Mouse (Mus musculus): ENCODE measurements at regions not wholly inside any gene's neighbourhood (a gene's known extent, or its start where the extent isn't known, plus 50 kb on each side); places are given as distances from the start of the nearest gene placed in this dataset.

DNA sequence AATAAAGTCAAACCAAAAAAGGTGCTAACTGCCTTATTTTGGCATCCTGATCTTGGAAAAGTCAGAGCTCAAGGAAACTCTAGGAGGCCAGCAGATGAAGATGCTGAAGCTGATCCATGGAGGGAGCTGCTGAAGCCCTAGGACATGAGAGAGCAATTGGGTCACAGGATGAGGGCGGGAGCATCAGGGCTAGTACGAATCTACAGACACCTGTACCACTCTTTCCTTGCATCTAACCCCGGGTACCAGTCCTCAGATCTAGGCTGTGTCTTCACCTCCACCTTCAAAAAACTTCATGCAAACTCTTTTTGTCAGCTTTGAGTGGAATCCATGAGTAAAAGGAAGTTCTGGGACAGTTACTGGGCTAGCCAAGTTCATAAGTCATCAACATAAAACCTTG, 63.1 kb upstream of the Satb1 start:
- Histone ChIP-seq H3K9me3 (replicated peaks; ENCODE audit: insufficient read depth, low read length) (no peaks in the 10 kb centered on the region), H3K27me3 (ENCODE audit: control insufficient read depth in 1 of 2, insufficient read depth in 2 of 2, low read length in 2 of 2) (no peaks in the 10 kb centered on the region), H3K9ac (ENCODE audit: control insufficient read depth, low read depth, low read length, poor library complexity, severe bottlenecking) (no peak overlapping the region), H3K4me3 (ENCODE audit: control insufficient read depth in 1 of 2, insufficient read depth in 1 of 2, low read depth in 2 of 2, low read length in 2 of 2) (no peak overlapping the region), H3K36me3 (ENCODE audit: control insufficient read depth in 1 of 2, insufficient read depth in 2 of 2, low read length in 2 of 2) (no peaks in the 10 kb centered on the region), H3K27ac (ENCODE audit: control insufficient read depth, low read depth, low read length) (no peak overlapping the region), H3K79me2 (ENCODE audit: control insufficient read depth, insufficient read depth, low read length, poor library complexity) (no peaks in the 10 kb centered on the region), H3K4me1 (ENCODE audit: control insufficient read depth in 1 of 2, insufficient read depth in 2 of 2, low read length in 2 of 2) (no peaks in the 10 kb centered on the region)
- no peak for DNase-seq (ENCODE audit: low read depth, low spot score)
- no peak for TF ChIP-seq MYC (IDR thresholded peaks at IDR 0.05; ENCODE audit: low read depth, low read length)
- TF ChIP-seq ZC3H11A (IDR thresholded peaks at IDR 0.05; ENCODE audit: low read depth, low read length): no peak

- no peak for DNase-seq (ENCODE audit: low read depth, low spot score)
- no peaks in the 10 kb centered on the region for H3K79me2 ChIP-seq (ENCODE audit: control insufficient read depth, insufficient read depth, low read length, poor library complexity)
- no peak overlapping the region for H3K4me3 ChIP-seq (ENCODE audit: control insufficient read depth in 1 of 2, insufficient read depth in 1 of 2, low read depth in 2 of 2, low read length in 2 of 2)
- H3K27me3 ChIP-seq (ENCODE audit: control insufficient read depth in 1 of 2, insufficient read depth in 2 of 2, low read length in 2 of 2): no peaks in the 10 kb centered on the region
- H3K9ac ChIP-seq (ENCODE audit: control insufficient read depth, low read depth, low read length, poor library complexity, severe bottlenecking): no peak overlapping the region
- H3K36me3 ChIP-seq (ENCODE audit: control insufficient read depth in 1 of 2, insufficient read depth in 2 of 2, low read length in 2 of 2): no peaks in the 10 kb centered on the region
- no peaks in the 10 kb centered on the region for H3K4me1 ChIP-seq (ENCODE audit: control insufficient read depth in 1 of 2, insufficient read depth in 2 of 2, low read length in 2 of 2)
- H3K9me3 ChIP-seq (replicated peaks; ENCODE audit: insufficient read depth, low read length): no peaks in the 10 kb centered on the region
- TF ChIP-seq BHLHE40 (IDR thresholded peaks at IDR 0.05; ENCODE audit: borderline replicate concordance, low read depth, low read length) (no peak), POLR2AphosphoS5 (IDR thresholded peaks at IDR 0.05; ENCODE audit: borderline replicate concordance, low read depth, low read length) (no peak), UBTF (IDR thresholded peaks at IDR 0.05; ENCODE audit: borderline replicate concordance, insufficient read depth, low read depth, low read length) (no peak), ZNF384 (IDR thresholded peaks at IDR 0.05; ENCODE audit: low read depth, low read length) (no peak), SIN3A (IDR thresholded peaks at IDR 0.05; ENCODE audit: low read length) (no peak), KAT2A (conservative IDR thresholded peaks at IDR 0.05; ENCODE audit: low read depth, low read length) (no peak), CTCF (IDR thresholded peaks at IDR 0.05 in 2 of 3, conservative IDR thresholded peaks at IDR 0.05 in 1 of 3; ENCODE audit: control insufficient read depth in 1 of 3, insufficient read depth in 1 of 3, low read depth in 2 of 3, low read length in 3 of 3, poor library complexity in 1 of 3, severe bottlenecking in 1 of 3) (no peak), SMC3 (IDR thresholded peaks at IDR 0.05; ENCODE audit: low read depth, low read length) (no peak), USF1 (IDR thresholded peaks at IDR 0.05; ENCODE audit: low read depth, low read length) (no peak), POLR2AphosphoS2 (IDR thresholded peaks at IDR 0.05; ENCODE audit: low read length) (no peak), MAZ (IDR thresholded peaks at IDR 0.05; ENCODE audit: low read depth, low read length) (no peak), RCOR1 (IDR thresholded peaks at IDR 0.05; ENCODE audit: low read depth, low read length) (no peak), MXI1 (IDR thresholded peaks at IDR 0.05; ENCODE audit: low read depth, low read length) (no peak), ZKSCAN1 (IDR thresholded peaks at IDR 0.05; ENCODE audit: low read depth, low read length) (no peak), ETS1 (IDR thresholded peaks at IDR 0.05; ENCODE audit: low read depth, low read length) (no peak), ZMIZ1 (IDR thresholded peaks at IDR 0.05; ENCODE audit: low read depth, low read length) (no peak)
- no peak overlapping the region for H3K27ac ChIP-seq (ENCODE audit: control insufficient read depth, low read depth, low read length)
Observed at GRCm38 (mm10) chr17:51894278-51894677, 61.2 kb upstream of the Satb1 start.
